Mouse (Mus musculus) MEL (cell line): ENCODE measurements around the gene Kif28. TPM values are rescaled to one million over a fixed set of nuclear protein-coding genes. Genes with fewer than 3 reads are reported as not detected.

Source experiments
- DNase-seq: peaks from one replicate; pipeline ENCODE4 v3.0.0; 2011; ENCODE audit warnings: low read depth, low spot score
- H3K27ac ChIP-seq: 2 replicates; pipeline ENCODE4 v1.5.1; 2012; ENCODE audit warnings: low read depth, mild to moderate bottlenecking, control low read depth, low read length, moderate library complexity; ENCODE audit not compliant: control insufficient read depth
- H3K27me3 ChIP-seq, 2 experiments: fragments of 150-350 bp in 1 of 2; sonication (generic) in 1 of 2; 2 replicates each; pipeline ENCODE4 v1.6.1; 2012; ENCODE audit warnings: low read length in 2 of 2, mild to moderate bottlenecking in 2 of 2, improper control_type of control experiment in 1 of 2, moderate library complexity in 1 of 2; ENCODE audit not compliant: insufficient read depth in 2 of 2, control insufficient read depth in 1 of 2
- H3K36me3 ChIP-seq, 2 experiments: 2 replicates each; pipeline ENCODE4 v1.6.1; 2012 to 2014; ENCODE audit warnings: low read length in 2 of 2, improper control_type of control experiment in 1 of 2, inconsistent platforms in 1 of 2, mild to moderate bottlenecking in 1 of 2; ENCODE audit not compliant: insufficient read depth in 2 of 2, control insufficient read depth in 1 of 2
- H3K4me1 ChIP-seq, 2 experiments: fragments of 150-350 bp in 1 of 2; sonication (generic) in 1 of 2; 2 replicates each; pipeline ENCODE4 v1.6.1; 2012; ENCODE audit warnings: low read length in 2 of 2, improper control_type of control experiment in 1 of 2, mild to moderate bottlenecking in 1 of 2; ENCODE audit not compliant: insufficient read depth in 2 of 2, control insufficient read depth in 1 of 2
- H3K4me3 ChIP-seq, 2 experiments: fragments of 150-350 bp in 1 of 2; sonication (generic) in 1 of 2; 2 replicates each; pipeline ENCODE4 v1.5.1; 2012; ENCODE audit warnings: low read depth in 2 of 2, low read length in 2 of 2, mild to moderate bottlenecking in 2 of 2, moderate library complexity in 2 of 2, control low read depth in 1 of 2, improper control_type of control experiment in 1 of 2; ENCODE audit not compliant: control insufficient read depth in 1 of 2, insufficient read depth in 1 of 2
- H3K79me2 ChIP-seq: 2 replicates; pipeline ENCODE4 v1.6.1; 2012; ENCODE audit warnings: mild to moderate bottlenecking, low read length, moderate library complexity; ENCODE audit not compliant: control insufficient read depth, poor library complexity, insufficient read depth
- H3K9ac ChIP-seq: 2 replicates; pipeline ENCODE4 v1.6.1; 2012; ENCODE audit warnings: low read depth, mild to moderate bottlenecking, control low read depth, low read length, moderate library complexity; ENCODE audit not compliant: control insufficient read depth, poor library complexity, severe bottlenecking
- H3K9me3 ChIP-seq: fragments of 150-350 bp; sonication (generic); replicated peaks from 2 replicates; pipeline ENCODE4 v1.6.1; 2012; ENCODE audit warnings: mild to moderate bottlenecking, low read length, improper control_type of control experiment, moderate library complexity; ENCODE audit not compliant: insufficient read depth
- CHD1 ChIP-seq: IDR thresholded peaks from 2 replicates; pipeline ENCODE4 v1.6.1; 2012; ENCODE audit warnings: low read depth, mild to moderate bottlenecking, inconsistent platforms, low read length, improper control_type of control experiment
- CHD2 ChIP-seq: IDR thresholded peaks from 2 replicates; pipeline ENCODE4 v1.6.1; 2011; ENCODE audit warnings: low read length, improper control_type of control experiment
- CTCF ChIP-seq, 3 experiments: IDR thresholded peaks in 2 of 3; conservative IDR thresholded peaks in 1 of 3; 2 replicates each; pipeline ENCODE4 v1.5.1; 2011 to 2012; ENCODE audit warnings: low read length in 3 of 3, low read depth in 2 of 3, mild to moderate bottlenecking in 2 of 3, improper control_type of control experiment in 1 of 3, inconsistent platforms in 1 of 3, mixed read lengths in 1 of 3, moderate library complexity in 1 of 3; ENCODE audit not compliant: control insufficient read depth in 1 of 3, insufficient read depth in 1 of 3, poor library complexity in 1 of 3, severe bottlenecking in 1 of 3
- EP300 ChIP-seq, 2 experiments: IDR thresholded peaks; 2 replicates each; pipeline ENCODE4 v1.6.1; 2011; ENCODE audit warnings: improper control_type of control experiment in 2 of 2, low read length in 2 of 2, low read depth in 1 of 2, mild to moderate bottlenecking in 1 of 2
- GABPA ChIP-seq: IDR thresholded peaks from 2 replicates; pipeline ENCODE4 v1.6.1; 2012; ENCODE audit warnings: low read depth, mild to moderate bottlenecking, inconsistent platforms, low read length, improper control_type of control experiment, moderate library complexity
- GATA1 ChIP-seq: IDR thresholded peaks from 2 replicates; pipeline ENCODE4 v1.6.1; 2011; ENCODE audit warnings: low read depth, low read length, improper control_type of control experiment
- HCFC1 ChIP-seq: IDR thresholded peaks from 2 replicates; pipeline ENCODE4 v1.6.1; 2012; ENCODE audit warnings: low read depth, mild to moderate bottlenecking, inconsistent platforms, low read length, improper control_type of control experiment, moderate library complexity
- JUND ChIP-seq: IDR thresholded peaks from 2 replicates; pipeline ENCODE4 v1.6.1; 2011; ENCODE audit warnings: low read depth, mild to moderate bottlenecking, improper control_type of control experiment, low read length
- MAFK ChIP-seq: IDR thresholded peaks from 2 replicates; pipeline ENCODE4 v1.6.1; 2011; ENCODE audit warnings: low read depth, mild to moderate bottlenecking, low read length, improper control_type of control experiment, borderline replicate concordance
- MAZ ChIP-seq: IDR thresholded peaks from 2 replicates; pipeline ENCODE4 v1.6.1; 2012; ENCODE audit warnings: low read depth, mild to moderate bottlenecking, inconsistent platforms, low read length, improper control_type of control experiment
- MEF2A ChIP-seq: IDR thresholded peaks from 2 replicates; pipeline ENCODE4 v1.6.1; 2014; ENCODE audit warnings: low read depth, mild to moderate bottlenecking, inconsistent platforms, low read length, improper control_type of control experiment; ENCODE audit not compliant: poor library complexity, insufficient replicate concordance, severe bottlenecking; ENCODE audit errors: extremely low read depth
- MXI1 ChIP-seq: IDR thresholded peaks from 2 replicates; pipeline ENCODE4 v1.6.1; 2011; ENCODE audit warnings: mild to moderate bottlenecking, low read depth, low read length, improper control_type of control experiment
- MYC ChIP-seq: IDR thresholded peaks from 2 replicates; pipeline ENCODE4 v1.6.1; 2011; ENCODE audit warnings: low read depth, mild to moderate bottlenecking, low read length, improper control_type of control experiment, moderate library complexity
- NRF1 ChIP-seq: IDR thresholded peaks from 2 replicates; pipeline ENCODE4 v1.6.1; 2014; ENCODE audit warnings: low read depth, mild to moderate bottlenecking, inconsistent platforms, low read length, improper control_type of control experiment, moderate library complexity; ENCODE audit not compliant: poor library complexity, insufficient read depth, severe bottlenecking
- POLR2A ChIP-seq, 2 experiments: IDR thresholded peaks; 2 replicates each; pipeline ENCODE4 v1.6.1; 2011 to 2012; ENCODE audit warnings: low read length in 2 of 2, mild to moderate bottlenecking in 2 of 2, control low read depth in 1 of 2, improper control_type of control experiment in 1 of 2, low read depth in 1 of 2, moderate library complexity in 1 of 2; ENCODE audit not compliant: control insufficient read depth in 1 of 2, insufficient read depth in 1 of 2, poor library complexity in 1 of 2
- POLR2AphosphoS5 ChIP-seq: IDR thresholded peaks from 2 replicates; pipeline ENCODE4 v1.6.1; 2012; ENCODE audit warnings: low read depth, borderline replicate concordance, mild to moderate bottlenecking, inconsistent platforms, low read length, moderate library complexity, mixed read lengths
- RAD21 ChIP-seq: IDR thresholded peaks from 2 replicates; pipeline ENCODE4 v1.6.1; 2011; ENCODE audit warnings: mild to moderate bottlenecking, low read depth, low read length, improper control_type of control experiment
- SIN3A ChIP-seq: IDR thresholded peaks from 2 replicates; pipeline ENCODE4 v1.6.1; 2012; ENCODE audit warnings: low read length, improper control_type of control experiment, inconsistent platforms
- SMC3 ChIP-seq: IDR thresholded peaks from 2 replicates; pipeline ENCODE4 v1.6.1; 2011; ENCODE audit warnings: low read depth, low read length, improper control_type of control experiment
- TAL1 ChIP-seq: IDR thresholded peaks from 2 replicates; pipeline ENCODE4 v1.6.1; 2012; ENCODE audit warnings: mild to moderate bottlenecking, inconsistent platforms, low read length, moderate library complexity, mixed read lengths
- TCF12 ChIP-seq: IDR thresholded peaks from 2 replicates; pipeline ENCODE4 v1.6.1; 2014; ENCODE audit warnings: low read depth, mild to moderate bottlenecking, inconsistent platforms, low read length, improper control_type of control experiment, moderate library complexity
- ZKSCAN1 ChIP-seq: IDR thresholded peaks from 2 replicates; pipeline ENCODE4 v1.6.1; 2012; ENCODE audit warnings: low read depth, mild to moderate bottlenecking, inconsistent platforms, low read length, improper control_type of control experiment, moderate library complexity
- ZNF384 ChIP-seq: IDR thresholded peaks from 2 replicates; pipeline ENCODE4 v1.6.1; 2012; ENCODE audit warnings: low read depth, mild to moderate bottlenecking, inconsistent platforms, low read length, improper control_type of control experiment
- polyA plus RNA-seq, 2 experiments: library from polyadenylated mRNA; stranded (reverse) in 1 of 2; unstranded in 1 of 2; fragments of >175 nt in 1 of 2; fragments of >200 nt in 1 of 2; gene quantifications; 2 replicates each; pipeline versions ENCODE4 v1.2.1 to v1.2.4; 2012; ENCODE audit warnings: low replicate concordance in 2 of 2, low read depth in 1 of 2; ENCODE audit not compliant: insufficient read length in 2 of 2, insufficient read depth in 1 of 2, missing spikeins in 1 of 2
- total RNA-seq: library from RNA; depleted of rRNA; stranded (reverse); fragments of 300-350 nt; gene quantifications from 2 replicates; pipeline ENCODE4 v1.2.3, GENCODE M21; 2012

The Kif28 gene
- total and polyA plus RNA-seq, 3 experiments: 0.13 to 0.27 TPM; not detected in 1

DNA sequence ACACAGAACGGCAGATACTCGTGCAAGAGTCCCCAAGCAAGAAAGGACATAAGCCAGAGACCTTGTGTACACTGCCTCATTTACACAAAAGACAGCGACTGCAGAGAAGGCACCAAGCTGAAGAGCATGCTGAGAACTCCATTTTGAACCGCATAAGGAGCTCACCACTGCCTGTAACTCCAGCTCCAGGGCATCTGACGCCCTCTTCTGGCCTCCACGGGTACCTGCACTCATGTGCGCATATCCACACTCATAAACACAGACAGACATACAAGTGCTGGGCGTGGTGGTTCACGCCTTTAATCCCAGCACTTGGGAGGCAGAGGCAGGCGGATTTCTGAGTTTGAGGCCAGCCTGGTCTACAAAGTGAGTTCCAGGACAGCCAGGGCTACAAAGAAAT, 16.4 kb downstream of the Kif28 start:
- Histone ChIP-seq H3K9me3 (no peaks in the 10 kb centered on the region), H3K9ac (no peak overlapping the region), H3K4me1 (no peaks in the 10 kb centered on the region), H3K79me2 (no peaks in the 10 kb centered on the region), H3K27ac (no peak overlapping the region), H3K36me3 (no peaks in the 10 kb centered on the region), H3K27me3 (no peaks in the 10 kb centered on the region), H3K4me3 (no peak overlapping the region)
- peak in 2 of 3 experiments; percentile 14 to 32; a peak in 2 of 6 replicates for TF ChIP-seq CTCF (IDR thresholded peaks at IDR 0.05 in 2 of 3, conservative IDR thresholded peaks at IDR 0.05 in 1 of 3; ENCODE audit: control insufficient read depth in 1 of 3, insufficient read depth in 1 of 3, low read depth in 2 of 3, low read length in 3 of 3, poor library complexity in 1 of 3, severe bottlenecking in 1 of 3)
- no peak for TF ChIP-seq ZNF384
- DNase-seq: no peak

DNA sequence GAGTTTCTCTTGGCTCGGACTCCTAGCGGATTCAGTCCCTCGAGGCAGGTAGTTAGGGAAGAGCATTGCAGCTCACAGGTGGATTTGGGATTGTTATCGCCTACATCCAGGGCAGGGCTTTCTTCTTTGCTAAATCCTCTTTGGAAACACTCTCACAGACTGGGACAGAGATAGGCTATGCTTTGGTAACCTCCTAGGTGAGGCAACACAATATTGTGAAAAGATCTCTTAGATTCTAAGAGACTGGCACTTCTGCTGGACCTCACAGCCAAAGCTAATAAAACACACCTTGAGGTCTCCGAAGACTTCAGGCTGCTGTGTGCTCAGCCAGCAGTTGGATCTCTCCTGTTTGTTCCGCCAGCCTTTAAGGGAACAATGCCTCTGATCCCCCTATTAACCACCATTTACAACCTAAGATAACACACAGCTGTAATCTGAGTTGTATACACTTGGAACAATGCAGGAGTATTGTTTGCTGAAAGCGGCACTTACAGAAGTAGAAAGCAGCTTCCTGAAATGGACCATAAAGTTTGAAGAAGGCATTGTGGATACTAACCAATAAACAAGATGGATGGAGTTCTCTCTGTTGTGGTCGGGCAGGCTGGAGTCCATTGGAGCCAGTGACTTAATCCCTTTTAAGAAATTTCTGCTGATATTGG, 22.1 kb downstream of the Kif28 start:
- H3K4me1 ChIP-seq: no peaks in the 10 kb centered on the region
- H3K4me3 ChIP-seq: no peak overlapping the region
- TF ChIP-seq ZKSCAN1: no peak
- TF ChIP-seq TCF12: no peak
- no peak for TF ChIP-seq JUND
- TF ChIP-seq RAD21: no peak
- no peak overlapping the region for H3K27ac ChIP-seq
- no peaks in the 10 kb centered on the region for H3K36me3 ChIP-seq
- no peaks in the 10 kb centered on the region for H3K79me2 ChIP-seq
- no peaks in the 10 kb centered on the region for H3K9me3 ChIP-seq
- no peaks in the 10 kb centered on the region; a peak in 1 of 4 replicates for H3K27me3 ChIP-seq
- no peak for DNase-seq
- H3K9ac ChIP-seq: no peak overlapping the region

DNA sequence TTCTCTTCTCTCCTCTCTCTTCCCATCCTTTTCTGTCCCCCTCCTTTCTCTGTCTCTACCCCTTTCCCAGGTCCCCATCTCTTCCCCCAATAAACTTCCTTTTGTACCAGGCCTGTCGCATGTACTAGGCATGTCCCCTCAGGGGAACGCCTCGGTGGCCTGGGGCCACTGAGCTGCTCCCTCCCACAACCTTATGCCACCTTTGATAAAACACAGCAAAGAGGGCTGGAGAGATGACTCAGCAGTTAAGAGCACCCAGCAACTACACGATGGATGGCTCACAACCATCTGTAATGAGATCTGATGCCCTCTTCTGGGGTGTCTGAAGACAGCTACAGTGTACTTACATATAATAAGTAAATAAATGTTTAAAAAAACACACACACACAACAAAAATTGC, 29.3 kb downstream of the Kif28 start:
- H3K79me2 ChIP-seq: no peaks in the 10 kb centered on the region
- peaks cover 4 to 19% of the 10 kb centered on the region in 2 experiments; a peak in 3 of 4 replicates for H3K4me1 ChIP-seq
- H3K27me3 ChIP-seq: no peaks in the 10 kb centered on the region
- DNase-seq: peak; percentile 86
- no peak overlapping the region for H3K4me3 ChIP-seq
- H3K9ac ChIP-seq: 0 out of 2 replicates have a peak overlapping the region, but pooled peaks have one; percentile 18
- H3K36me3 ChIP-seq: peaks cover 0 to 8% of the 10 kb centered on the region in 2 experiments; a peak in 2 of 4 replicates
- H3K27ac ChIP-seq: peak overlapping the region; percentile 77
- H3K9me3 ChIP-seq: no peaks in the 10 kb centered on the region
- no peak for TF ChIP-seq NRF1
- peak; percentile 86 for TF ChIP-seq GABPA
- TF ChIP-seq MEF2A: no peak
- peak; percentile 29; the same call in 1 of the 2 replicates for TF ChIP-seq MXI1
- TF ChIP-seq POLR2A (IDR thresholded peaks at IDR 0.05; ENCODE audit: control insufficient read depth in 1 of 2, insufficient read depth in 1 of 2, low read depth in 1 of 2, low read length in 2 of 2, poor library complexity in 1 of 2): no peak
- TF ChIP-seq MAZ: 0 out of 2 replicates have a peak, but pooled peaks have one; percentile 32
- peak; percentile 69 for TF ChIP-seq TCF12
- no peak for TF ChIP-seq ZNF384
- no peak for TF ChIP-seq MYC
- TF ChIP-seq GATA1: peak; percentile 41; the same call in 1 of the 2 replicates
- TF ChIP-seq SIN3A: peak; percentile 32; the same call in 1 of the 2 replicates
- TF ChIP-seq RAD21: peak; percentile 15; the same call in 1 of the 2 replicates
- TF ChIP-seq EP300 (IDR thresholded peaks at IDR 0.05; ENCODE audit: low read depth in 1 of 2, low read length in 2 of 2): peak; percentile 49 to 67; a peak in 3 of 4 replicates
- TF ChIP-seq HCFC1: no peak
- TF ChIP-seq TAL1: peak; percentile 52
- TF ChIP-seq MAFK: peak; percentile 91
- no peak for TF ChIP-seq CHD1
- no peak for TF ChIP-seq ZKSCAN1
- TF ChIP-seq CHD2: no peak
- TF ChIP-seq POLR2AphosphoS5: no peak
- peak; percentile 46 for TF ChIP-seq SMC3
- TF ChIP-seq CTCF (IDR thresholded peaks at IDR 0.05 in 2 of 3, conservative IDR thresholded peaks at IDR 0.05 in 1 of 3; ENCODE audit: control insufficient read depth in 1 of 3, insufficient read depth in 1 of 3, low read depth in 2 of 3, low read length in 3 of 3, poor library complexity in 1 of 3, severe bottlenecking in 1 of 3): peak in 1 of 3 experiments; percentile 24; a peak in 2 of 6 replicates
